Mouse (Mus musculus) retina, postnatal 1 day (tissue): ENCODE measurements around the gene Mtg2.

Experiments
- DNase-seq: peaks from one replicate; pipeline ENCODE4 v3.0.0-alpha.2; 2012

The Mtg2 gene

GRCm38 (mm10) chr2:180070481-180071453, at the start of gene Mtg2:
Mtg2 (plus strand) TSS chr2:180070588.
- DNase-seq, result peak; percentile 95

GRCm38 (mm10) chr2:180020919-180021318, 49.5 kb upstream of the Mtg2 start:
- no peak for DNase-seq

DNA sequence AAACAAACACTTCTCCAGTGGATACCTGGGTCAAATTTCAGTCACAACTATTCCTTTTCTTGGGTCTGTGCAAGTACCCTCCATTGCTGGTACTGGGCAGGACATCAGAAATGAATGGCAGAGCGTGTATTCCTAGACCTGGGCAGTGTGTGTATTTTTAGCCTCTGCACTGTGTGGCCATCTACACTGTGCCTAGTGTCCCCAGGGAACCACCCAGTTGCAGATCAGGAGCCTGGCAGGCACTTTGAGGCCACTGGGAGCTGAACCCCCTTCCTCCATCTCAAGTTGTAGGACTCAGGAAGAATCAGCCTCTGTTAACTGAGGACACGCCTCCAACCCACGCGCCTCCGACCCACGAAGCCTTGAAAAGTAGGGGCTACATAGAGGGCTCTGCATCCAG, 47.6 kb upstream of the Mtg2 start:
- DNase-seq, result no peak

DNA sequence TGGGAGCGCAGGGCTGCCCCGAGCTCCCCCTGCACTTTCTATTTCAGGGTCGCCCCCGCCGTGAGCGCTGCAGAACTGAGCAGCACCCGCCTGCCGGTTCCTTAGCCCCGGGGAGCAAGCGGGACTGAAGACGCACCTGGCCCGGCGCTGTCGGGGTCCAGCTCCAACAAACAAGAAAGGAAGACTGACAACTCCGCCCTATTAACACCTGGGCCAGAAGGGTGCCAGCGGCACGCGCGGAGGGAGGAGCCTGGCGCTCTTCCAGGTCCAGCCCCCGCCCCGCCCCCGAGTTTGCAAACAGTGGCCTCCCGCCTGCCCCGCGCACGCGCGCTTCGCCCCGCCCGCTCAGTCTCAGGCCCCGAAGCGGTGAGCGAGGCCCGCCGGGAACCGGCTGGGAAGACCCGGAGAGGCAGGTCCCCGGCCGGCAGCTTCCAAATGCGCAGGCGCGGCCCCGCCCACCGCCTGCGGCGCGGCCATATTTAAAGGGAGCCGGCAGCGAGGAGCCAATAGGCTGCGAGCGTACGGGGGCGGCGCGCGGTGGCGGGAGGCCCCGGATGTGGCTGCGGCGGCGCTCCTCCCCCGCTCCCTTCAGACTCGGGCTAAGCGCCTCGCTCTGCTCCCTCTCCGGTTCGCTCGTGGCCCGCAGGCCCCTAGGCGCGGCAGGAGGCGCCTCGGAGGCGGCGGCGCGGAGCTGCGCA, 45.8 kb upstream of the Mtg2 start, which contains the start of gene Lsm14b:
TSS of gene Lsm14b (plus strand) at position 587 of the 698 bp plus-strand sequence.
- DNase-seq, result peak; percentile 99

DNA sequence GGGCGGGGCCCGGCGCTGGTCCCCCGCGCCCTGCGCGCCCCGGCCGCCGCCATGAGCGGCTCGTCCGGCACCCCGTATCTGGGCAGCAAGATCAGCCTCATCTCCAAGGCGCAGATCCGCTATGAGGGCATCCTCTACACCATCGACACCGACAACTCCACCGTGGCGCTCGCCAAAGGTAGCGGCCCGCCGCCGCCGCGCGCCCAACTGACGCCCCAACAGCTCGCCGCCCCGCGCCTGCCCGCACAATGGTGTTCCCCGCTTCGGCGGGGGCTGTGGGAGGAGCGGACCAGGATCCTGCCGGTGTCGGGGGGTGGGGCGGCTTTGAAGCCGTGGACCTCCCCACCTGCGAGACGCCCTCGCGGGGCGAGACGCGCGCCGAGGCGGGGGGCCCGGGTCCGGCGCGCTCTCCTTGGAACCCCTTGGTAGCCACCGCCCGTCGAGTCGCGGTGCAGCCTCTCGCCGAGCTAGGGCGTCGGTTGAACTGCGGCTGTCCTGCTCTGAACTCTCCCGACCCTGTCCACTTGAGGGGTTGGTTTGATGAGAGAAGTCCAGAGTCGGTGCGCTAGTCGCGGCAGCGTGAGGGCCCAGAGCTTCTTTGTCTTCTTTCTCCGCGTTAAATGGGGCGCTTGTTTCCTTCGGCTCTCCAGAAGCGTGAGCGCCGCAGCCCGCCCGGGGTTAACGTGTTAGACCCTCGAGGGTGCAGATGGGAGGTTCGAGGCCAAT, 45.1 kb upstream of the Mtg2 start:
- peak; percentile 58 for DNase-seq

DNA sequence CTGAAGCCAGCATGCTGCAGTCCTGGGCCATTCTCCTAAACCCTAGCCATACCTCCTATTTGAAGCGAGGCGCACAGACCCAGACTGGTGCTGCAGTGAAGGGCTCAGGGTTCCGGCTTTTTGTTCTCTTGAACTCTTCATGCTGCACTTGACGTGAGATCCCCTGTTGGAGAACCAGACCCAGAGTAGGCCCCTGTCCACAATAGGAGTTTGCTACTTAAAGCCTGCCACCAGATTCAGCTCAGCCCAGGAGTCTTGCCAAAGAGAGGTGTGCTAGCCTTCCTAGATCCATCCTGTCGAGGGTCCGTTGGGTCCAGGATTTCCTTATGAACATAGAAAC, 44.6 kb upstream of the Mtg2 start:
- DNase-seq, result no peak

GRCm38 (mm10) chr2:180027768-180028167, 42.6 kb upstream of the Mtg2 start:
- no peak for DNase-seq

- DNase-seq, result no peak
Observed at GRCm38 (mm10) chr2:180031270-180031669, 39.1 kb upstream of the Mtg2 start.

DNA sequence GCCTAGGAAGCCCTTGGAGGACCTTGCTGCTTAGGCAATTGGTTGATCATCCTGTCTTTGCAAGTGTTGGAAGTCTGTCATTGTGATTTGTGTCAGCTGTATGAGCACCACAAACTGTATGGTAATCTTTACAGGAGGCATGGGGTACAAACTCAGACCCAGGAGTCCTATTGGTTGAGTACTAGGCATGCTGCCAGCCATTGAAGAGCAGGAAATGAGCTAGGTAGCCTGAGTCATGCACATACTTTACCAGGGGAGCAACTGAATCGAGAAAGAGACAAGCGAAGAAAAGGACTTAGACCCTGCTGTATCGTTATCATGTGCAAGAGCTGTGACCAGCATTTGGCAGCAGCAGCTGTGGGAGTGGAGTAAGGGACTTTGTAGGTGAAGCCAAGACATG, 37.5 kb upstream of the Mtg2 start:
- no peak for DNase-seq

GRCm38 (mm10) chr2:180033956-180034355, 36.4 kb upstream of the Mtg2 start:
- DNase-seq, result no peak

DNA sequence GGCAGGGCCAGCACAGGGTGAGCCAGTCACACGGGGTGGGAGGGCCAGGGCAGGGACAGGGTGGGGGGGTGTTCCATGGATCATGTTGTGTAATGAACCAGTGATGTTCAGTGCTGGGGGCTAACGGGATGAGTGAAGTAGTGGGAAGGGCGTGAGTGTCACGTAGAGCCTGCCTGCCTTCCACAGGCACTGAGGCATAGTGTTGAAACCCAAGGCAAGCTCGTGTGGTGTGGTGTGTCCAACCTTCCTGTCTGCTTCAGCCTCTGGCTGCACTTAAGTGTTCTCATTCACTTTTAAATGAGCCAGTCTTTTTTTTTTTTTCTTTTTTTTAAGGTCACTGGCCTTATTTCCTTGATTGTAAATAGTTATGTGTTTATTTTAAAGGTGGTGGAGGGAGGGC, 35.6 kb upstream of the Mtg2 start:
- no peak for DNase-seq

GRCm38 (mm10) chr2:180040406-180040805, 30.0 kb upstream of the Mtg2 start:
- no peak for DNase-seq

GRCm38 (mm10) chr2:180041577-180042255, 28.7 kb upstream of the Mtg2 start:
- DNase-seq, result no peak

DNA sequence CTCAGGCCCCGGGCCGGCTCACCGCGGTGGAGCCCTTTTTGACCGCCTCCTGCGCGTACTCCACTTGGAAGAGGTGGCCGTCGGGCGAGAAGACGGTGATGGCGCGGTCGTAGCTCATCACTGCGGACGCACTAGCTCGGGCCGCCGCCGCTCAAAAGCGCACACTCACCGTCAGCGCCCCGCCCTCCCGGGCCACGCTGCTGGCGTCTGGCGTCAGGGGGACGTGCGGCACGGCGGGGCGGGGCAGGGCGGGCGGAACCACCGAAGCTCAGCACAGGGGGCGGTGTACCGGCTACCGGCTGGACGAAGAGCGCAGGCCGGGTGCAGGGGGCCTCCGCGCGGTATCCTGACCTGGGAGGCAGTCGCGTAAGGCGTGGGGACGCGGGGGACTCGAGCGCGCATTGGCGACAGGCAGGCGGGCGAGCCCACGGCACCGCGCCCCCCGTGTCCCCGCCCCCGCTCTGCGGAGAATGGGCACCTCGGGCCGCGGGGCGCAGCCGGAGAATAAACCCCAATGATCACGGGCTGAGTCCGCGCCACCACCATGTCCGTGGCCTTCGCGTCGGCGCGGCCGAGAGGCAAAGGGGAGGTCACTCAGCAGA, 28.0 kb upstream of the Mtg2 start, which contains the start of the genes Psma7 and Ss18l1:
TSS of gene Psma7 (minus strand) at position 178 of the 602 bp plus-strand sequence.
TSS of gene Ss18l1 (plus strand) at position 254 of the 602 bp plus-strand sequence.
- peak; percentile 95 for DNase-seq

- DNase-seq, result peak; percentile 85
Observed at GRCm38 (mm10) chr2:180042858-180043515, 27.4 kb upstream of the Mtg2 start.

GRCm38 (mm10) chr2:180045283-180045682, 25.1 kb upstream of the Mtg2 start:
- DNase-seq, result peak; percentile 71

GRCm38 (mm10) chr2:180047580-180047979, 22.8 kb upstream of the Mtg2 start:
- DNase-seq, result no peak

DNA sequence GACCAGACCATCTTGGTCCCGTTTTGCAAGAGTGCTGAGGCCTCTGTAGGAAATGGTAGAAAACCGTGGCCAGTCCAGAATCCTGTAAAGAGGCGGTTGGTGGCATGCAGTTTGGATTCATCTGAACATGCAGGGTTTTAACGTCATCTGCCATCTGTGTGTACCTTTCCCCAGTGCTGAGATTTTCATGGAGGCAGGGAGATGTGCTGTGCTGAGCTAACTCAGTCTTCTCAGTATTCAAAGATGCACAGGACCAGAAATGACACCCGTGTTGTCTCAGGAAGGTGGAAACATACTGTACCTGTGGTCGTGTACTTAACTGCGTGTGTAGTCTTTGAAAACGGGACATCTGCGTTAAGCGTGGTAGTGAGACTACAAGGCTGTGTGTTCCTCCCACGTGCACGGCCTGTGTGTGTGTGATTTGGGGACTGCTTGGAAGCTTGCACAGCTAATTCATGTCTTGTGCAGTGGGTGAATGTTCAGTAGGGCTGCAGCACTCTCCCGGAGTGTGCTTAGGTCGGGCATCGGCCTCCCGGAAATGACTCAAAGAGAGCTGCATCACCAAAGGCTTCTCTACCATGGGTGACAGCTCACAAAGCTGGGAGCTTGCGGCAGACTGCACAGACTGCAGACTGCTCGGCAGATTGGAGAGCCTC, 22.3 kb upstream of the Mtg2 start:
- DNase-seq, result no peak

DNA sequence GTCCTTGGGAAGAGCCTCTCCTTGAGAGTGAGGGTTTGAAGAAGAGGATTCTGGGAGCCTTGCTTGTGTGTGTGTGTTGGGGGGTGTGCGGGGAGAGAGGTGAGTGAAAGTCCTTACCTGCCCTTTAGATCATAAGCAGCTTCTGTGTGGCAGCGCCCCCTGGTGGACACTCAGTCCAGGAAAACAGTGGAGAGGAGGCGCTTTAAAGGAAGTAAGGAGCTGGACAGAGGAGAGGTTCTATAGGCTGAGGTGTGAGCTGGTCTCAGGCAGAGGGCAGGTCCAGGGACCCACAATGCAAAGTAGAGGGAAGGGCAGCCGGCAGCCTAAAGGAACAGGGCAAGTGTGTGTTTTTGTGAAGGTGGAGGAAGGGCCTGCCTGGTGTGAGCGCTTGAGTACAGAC, 19.4 kb upstream of the Mtg2 start:
- peak; percentile 84 for DNase-seq

DNA sequence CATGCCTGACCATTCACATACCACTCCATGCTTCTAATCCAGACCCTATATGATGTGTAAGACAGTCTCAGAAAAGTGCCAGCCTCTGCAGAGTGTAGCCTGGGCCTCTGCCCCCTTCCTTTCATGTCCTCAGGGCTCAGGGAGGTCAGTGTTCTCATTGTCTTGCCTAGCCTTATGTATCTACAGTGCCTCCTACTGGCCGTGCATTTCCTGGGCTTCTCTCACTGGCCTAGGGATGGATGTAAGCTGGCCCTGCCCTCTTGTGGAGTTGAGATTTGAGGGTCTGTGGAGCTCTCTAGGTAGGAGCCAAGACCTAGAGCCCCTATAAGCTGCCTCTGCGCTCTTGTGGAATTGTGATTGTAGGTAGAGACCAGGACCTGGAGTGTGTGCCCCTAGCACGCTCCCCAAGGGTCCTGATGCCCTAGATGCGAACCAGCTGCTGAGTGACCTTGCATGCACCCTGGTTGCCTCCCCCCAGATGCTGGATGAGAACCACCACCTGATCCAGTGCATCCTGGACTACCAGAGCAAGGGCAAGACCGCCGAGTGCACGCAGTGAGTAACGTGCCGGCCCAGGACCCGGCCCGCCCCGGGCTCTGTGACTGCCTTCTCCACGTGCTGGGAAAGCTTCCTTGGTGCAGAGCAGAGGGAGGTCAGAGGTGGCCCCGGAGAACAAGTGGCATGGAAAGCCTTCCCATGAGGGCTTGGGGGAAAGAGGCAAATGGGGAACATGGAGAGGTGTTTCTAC, 18.2 kb upstream of the Mtg2 start:
- DNase-seq, result peak; percentile 49
